Comparison of ENCODE assay signal across 10 mouse cellular contexts in genomic region chr12:112013271-112013801, GRCm38 (mm10). TPM values are rescaled to one million over a fixed set of nuclear protein-coding genes. Genes with fewer than 3 reads are reported as not detected.
DNase-seq lines count a peak whose midpoint lies in the region; ATAC-seq and TF ChIP-seq lines count a peak whose summit lies in the region.
"Had no signal": no experiment of that assay in that cellular context is flagged by ENCODE, and none has a peak within 500 bp of the region (broad histone marks: within the 10 kb centered on the region; RNA-seq: fewer than 3 reads in every experiment).

No protein-coding gene starts in this region.

- H3K27me3 ChIP-seq in embryonic facial prominence, embryonic 14.5 days (replicated peaks; ENCODE audit: control insufficient read depth, insufficient read depth, low read length), result no peaks in the 10 kb centered on the region
- no peaks in the 10 kb centered on the region for H3K27me3 ChIP-seq in hindbrain, embryonic 16.5 days (replicated peaks; ENCODE audit: control insufficient read depth, insufficient read depth, low read length)
- H3K27me3 ChIP-seq in midbrain, postnatal 0 days (ENCODE audit: insufficient read depth, low read length), result no peaks in the 10 kb centered on the region
- H3K27me3 ChIP-seq: liver, embryonic 15.5 days had no signal

- peak overlapping the region; percentile 45 for H3K4me2 ChIP-seq in embryonic facial prominence, embryonic 14.5 days (ENCODE audit: low read depth, low read length)
- peak overlapping the region; percentile 50 for H3K4me2 ChIP-seq in hindbrain, embryonic 16.5 days (ENCODE audit: low read length)
- H3K4me2 ChIP-seq in midbrain, postnatal 0 days (ENCODE audit: low read depth, low read length, poor library complexity, severe bottlenecking), result peak overlapping the region; percentile 23; the same call in 1 of the 2 replicates
- H3K4me2 ChIP-seq: liver, embryonic 15.5 days had no signal

- H3K4me1 ChIP-seq in embryonic facial prominence, embryonic 14.5 days (ENCODE audit: control insufficient read depth, insufficient read depth, low read length), result no peaks in the 10 kb centered on the region
- peaks cover 6% of the 10 kb centered on the region for H3K4me1 ChIP-seq in hindbrain, embryonic 16.5 days (ENCODE audit: control insufficient read depth, insufficient read depth, low read depth, low read length)
- H3K4me1 ChIP-seq in midbrain, postnatal 0 days (ENCODE audit: insufficient read depth, low read length), result no peaks in the 10 kb centered on the region
- H3K4me1 ChIP-seq: liver, embryonic 15.5 days had no signal

- 25% methylated on average over 14 of the region's 14 CpGs for WGBS in embryonic facial prominence, embryonic 14.5 days
- 13% methylated on average over 14 of the region's 14 CpGs for WGBS in hindbrain, embryonic 16.5 days
- 18% methylated on average over 14 of the region's 14 CpGs for WGBS in midbrain, postnatal 0 days

- H3K9me3 ChIP-seq in embryonic facial prominence, embryonic 14.5 days (ENCODE audit: control insufficient read depth, low read length), result peaks cover 4% of the 10 kb centered on the region; the same call in 1 of the 2 replicates
- H3K9me3 ChIP-seq in hindbrain, embryonic 16.5 days (ENCODE audit: control insufficient read depth, low read length), result no peaks in the 10 kb centered on the region
- no peaks in the 10 kb centered on the region for H3K9me3 ChIP-seq in midbrain, postnatal 0 days (ENCODE audit: low read length)
- H3K9me3 ChIP-seq: liver, embryonic 15.5 days had no signal

- 0 out of 2 replicates have a peak overlapping the region, but pooled peaks have one; percentile 31 for H3K27ac ChIP-seq in embryonic facial prominence, embryonic 14.5 days (replicated peaks; ENCODE audit: low read depth, low read length)
- no peak overlapping the region for H3K27ac ChIP-seq in hindbrain, embryonic 16.5 days (ENCODE audit: low read depth, low read length)
- no peak overlapping the region for H3K27ac ChIP-seq in midbrain, postnatal 0 days (ENCODE audit: low read depth, low read length)
- H3K27ac ChIP-seq: liver, embryonic 15.5 days had no signal

- no peak for TF ChIP-seq CTCF in midbrain, postnatal 0 days (IDR thresholded peaks at IDR 0.05)

- peak; percentile 30 to 57 for DNase-seq in kidney, postnatal 4 days
- DNase-seq in kidney, adult 9 months, result no peak
- peak; percentile 36 for DNase-seq in embryonic facial prominence, embryonic 14.5 days (ENCODE audit: low spot score)
- no peak for DNase-seq in midbrain, postnatal 0 days (ENCODE audit: low spot score)
- DNase-seq in layer of hippocampus, adult 8-10 months (ENCODE audit: low spot score in 2 of 2), result no peak
- DNase-seq in cerebellum, postnatal 14 days, result no peak
- DNase-seq: thymus, postnatal 25 days had no signal

- no peaks in the 10 kb centered on the region for H3K36me3 ChIP-seq in embryonic facial prominence, embryonic 14.5 days (ENCODE audit: control insufficient read depth, insufficient read depth, low read length)
- H3K36me3 ChIP-seq in hindbrain, embryonic 16.5 days (ENCODE audit: control insufficient read depth, insufficient read depth, low read length), result no peaks in the 10 kb centered on the region
- no peaks in the 10 kb centered on the region for H3K36me3 ChIP-seq in midbrain, postnatal 0 days (ENCODE audit: insufficient read depth, low read length)
- H3K36me3 ChIP-seq: liver, embryonic 15.5 days had no signal

- H3K4me3 ChIP-seq in embryonic facial prominence, embryonic 14.5 days (ENCODE audit: low read depth, low read length), result peak overlapping the region; percentile 8; the same call in 1 of the 2 replicates
- H3K4me3 ChIP-seq in hindbrain, embryonic 16.5 days (ENCODE audit: low read length), result peak overlapping the region; percentile 15
- H3K4me3 ChIP-seq in midbrain, postnatal 0 days (ENCODE audit: low read depth, low read length), result no peak overlapping the region
- H3K4me3 ChIP-seq: liver, embryonic 15.5 days had no signal

- ATAC-seq in embryonic facial prominence, embryonic 14.5 days (ENCODE audit: low read depth), result peak; percentile 74
- no peak for ATAC-seq in hindbrain, embryonic 16.5 days
- ATAC-seq in midbrain, postnatal 0 days (ENCODE audit: low FRiP score), result no peak
- ATAC-seq in frontal cortex, adult (ENCODE audit: low TSS enrichment), result no peak

- 0 out of 2 replicates have a peak overlapping the region, but pooled peaks have one; percentile 6 for H3K9ac ChIP-seq in embryonic facial prominence, embryonic 14.5 days (ENCODE audit: low read depth, low read length)
- peak overlapping the region; percentile 44; the same call in 1 of the 2 replicates for H3K9ac ChIP-seq in hindbrain, embryonic 16.5 days (ENCODE audit: low read depth, low read length)
- H3K9ac ChIP-seq in midbrain, postnatal 0 days (replicated peaks; ENCODE audit: low read length, poor library complexity, severe bottlenecking), result no peak overlapping the region; the same call in 1 of the 2 replicates
- H3K9ac ChIP-seq: liver, embryonic 15.5 days had no signal

RNA-seq across cellular contexts. Expression of gene Rd3l, which starts 32.2 kb away (rescaled TPM):
- not detected in 2 replicates for polyA plus RNA-seq in embryonic facial prominence, embryonic 14.5 days (2014; fragmentation: Nextera tagmentation; extraction: Ambion mirVana)
- polyA plus RNA-seq in hindbrain, embryonic 16.5 days (2015; fragmentation: Nextera tagmentation; extraction: Ambion mirVana), result not detected in 2 replicates
- 0.38 TPM in 1 of 2 replicates, not detected in the other for total RNA-seq in midbrain, postnatal 0 days (2014; rRNA removed)
- polyA plus RNA-seq in midbrain, postnatal 0 days (2015; fragmentation: Nextera tagmentation; extraction: Ambion mirVana), result 0.34 TPM in 1 of 2 replicates, not detected in the other
- total RNA-seq in layer of hippocampus, adult 8-10 months (2022), result not detected
- polyA plus RNA-seq: liver, embryonic 15.5 days had no signal

RNA-seq across cellular contexts. Expression of gene Tdrd9, which starts 42.0 kb away (rescaled TPM):
- 0.21 and 0.34 TPM in 2 replicates for polyA plus RNA-seq in embryonic facial prominence, embryonic 14.5 days (2014; fragmentation: Nextera tagmentation; extraction: Ambion mirVana)
- polyA plus RNA-seq in hindbrain, embryonic 16.5 days (2015; fragmentation: Nextera tagmentation; extraction: Ambion mirVana), result 0.24 and 0.29 TPM in 2 replicates
- total RNA-seq in midbrain, postnatal 0 days (2014; rRNA removed), result 0.19 and 1.5 TPM in 2 replicates
- 0.26 and 0.39 TPM in 2 replicates for polyA plus RNA-seq in midbrain, postnatal 0 days (2015; fragmentation: Nextera tagmentation; extraction: Ambion mirVana)
- 1 to 10 TPM in 2 of 4 experiments, under 1 TPM in 2; 0.14 to 1.8 (median 0.85) TPM for total RNA-seq in layer of hippocampus, adult 8-10 months (2022)

RNA-seq across cellular contexts. Expression of gene Atp5mpl, which starts 46.6 kb away (rescaled TPM):
- 670 and 799 TPM in 2 replicates for polyA plus RNA-seq in embryonic facial prominence, embryonic 14.5 days (2014; fragmentation: Nextera tagmentation; extraction: Ambion mirVana)
- polyA plus RNA-seq in hindbrain, embryonic 16.5 days (2015; fragmentation: Nextera tagmentation; extraction: Ambion mirVana), result 694 and 757 TPM in 2 replicates
- total RNA-seq in midbrain, postnatal 0 days (2014; rRNA removed), result 172 and 371 TPM in 2 replicates
- 836 and 886 TPM in 2 replicates for polyA plus RNA-seq in midbrain, postnatal 0 days (2015; fragmentation: Nextera tagmentation; extraction: Ambion mirVana)
- total RNA-seq in layer of hippocampus, adult 8-10 months (2022), result 100 to 1,000 TPM; 350 to 405 (median 378) TPM

Comparison
In these comparisons a context has a peak if more than half of its experiments do, and no peak if none do; other contexts are left out.
1. DNase-seq: peak in kidney, postnatal 4 days (2 of 2) and embryonic facial prominence, embryonic 14.5 days (single experiment); none in kidney, adult 9 months (single experiment), midbrain, postnatal 0 days (single experiment), layer of hippocampus, adult 8-10 months (0 of 2) and cerebellum, postnatal 14 days (0 of 2).
2. Peak in every context shown above with its lines, with median percentiles within 50 percentile points of each other: H3K4me2 ChIP-seq.